In genomic region chr16:22302606-22303005, GRCm38 (mm10) we compare ENCODE assay signal across 9 mouse cellular contexts. TPM values are rescaled to one million over a fixed set of nuclear protein-coding genes. Genes with fewer than 3 reads are reported as not detected.
DNase-seq lines count a peak whose midpoint lies in the region; ATAC-seq lines count a peak whose summit lies in the region.
"Had no signal": no experiment of that assay in that cellular context is flagged by ENCODE, and none has a peak within 500 bp of the region (broad histone marks: within the 10 kb centered on the region; RNA-seq: fewer than 3 reads in every experiment).

No protein-coding gene starts in this region.

- no peak overlapping the region for H3K9ac ChIP-seq in kidney, embryonic 16.5 days (replicated peaks; ENCODE audit: low read length)
- H3K9ac ChIP-seq in liver, embryonic 11.5 days (ENCODE audit: low read depth, low read length), result no peak overlapping the region
- H3K9ac ChIP-seq: heart, embryonic 13.5 days had no signal

- no peak overlapping the region for H3K4me3 ChIP-seq in kidney, embryonic 16.5 days (ENCODE audit: low read length)
- H3K4me3 ChIP-seq in liver, embryonic 11.5 days (ENCODE audit: low read depth, low read length), result no peak overlapping the region
- H3K4me3 ChIP-seq: heart, embryonic 13.5 days had no signal

- H3K27ac ChIP-seq in kidney, embryonic 16.5 days (ENCODE audit: low read length), result no peak overlapping the region
- no peak overlapping the region for H3K27ac ChIP-seq in liver, embryonic 11.5 days (ENCODE audit: low read depth, low read length)
- H3K27ac ChIP-seq: heart, embryonic 13.5 days had no signal

- WGBS in kidney, embryonic 16.5 days, result 29% methylated on average over 5 of the region's 5 CpGs
- WGBS in liver, embryonic 11.5 days, result 27% methylated on average over 5 of the region's 5 CpGs

- DNase-seq in adrenal gland, adult 2 months, result peak; percentile 69
- DNase-seq in embryo, embryonic 10.5 days (ENCODE audit: low spot score), result peak; percentile 82
- peak; percentile 41 for DNase-seq in gastrocnemius, postnatal 25 days
- peak; percentile 47 for DNase-seq in liver, embryonic 11.5 days (ENCODE audit: low spot score)
- peak; percentile 60 for DNase-seq in ovary, postnatal 36 days (ENCODE audit: low spot score)
- peak; percentile 22 to 64 for DNase-seq in thymus, postnatal 10 days (ENCODE audit: low spot score in 2 of 2)

- no peaks in the 10 kb centered on the region for H3K9me3 ChIP-seq in kidney, embryonic 16.5 days (ENCODE audit: low read length)
- no peaks in the 10 kb centered on the region for H3K9me3 ChIP-seq in liver, embryonic 11.5 days (ENCODE audit: control insufficient read depth, low read length)
- H3K9me3 ChIP-seq: heart, embryonic 13.5 days had no signal

- no peak overlapping the region for H3K4me2 ChIP-seq in kidney, embryonic 16.5 days (replicated peaks; ENCODE audit: low read depth, low read length)
- no peak overlapping the region for H3K4me2 ChIP-seq in liver, embryonic 11.5 days
- H3K4me2 ChIP-seq: heart, embryonic 13.5 days had no signal

- peak; percentile 51 for ATAC-seq in CD4-positive, CD25-positive, alpha-beta regulatory T cell, adult 4 months
- 0 out of 2 replicates have a peak, but pooled peaks have one; percentile 49 for ATAC-seq in kidney, embryonic 16.5 days (ENCODE audit: low FRiP score, low TSS enrichment)
- no peak; the same call in 1 of the 2 replicates for ATAC-seq in liver, embryonic 11.5 days (replicated peaks; ENCODE audit: low FRiP score)

- H3K36me3 ChIP-seq in kidney, embryonic 16.5 days (ENCODE audit: insufficient read depth, low read length), result no peaks in the 10 kb centered on the region
- H3K36me3 ChIP-seq in liver, embryonic 11.5 days (ENCODE audit: control insufficient read depth, insufficient read depth, low read length), result no peaks in the 10 kb centered on the region
- H3K36me3 ChIP-seq: heart, embryonic 13.5 days had no signal

- no peaks in the 10 kb centered on the region for H3K4me1 ChIP-seq in kidney, embryonic 16.5 days (ENCODE audit: insufficient read depth, low read length)
- H3K4me1 ChIP-seq in liver, embryonic 11.5 days (replicated peaks; ENCODE audit: control insufficient read depth, insufficient read depth, low read length), result no peaks in the 10 kb centered on the region
- H3K4me1 ChIP-seq: heart, embryonic 13.5 days had no signal

- no peaks in the 10 kb centered on the region for H3K27me3 ChIP-seq in kidney, embryonic 16.5 days (ENCODE audit: insufficient read depth, low read length)
- H3K27me3 ChIP-seq in liver, embryonic 11.5 days (replicated peaks; ENCODE audit: control insufficient read depth, insufficient read depth, low read length), result peaks cover 3% of the 10 kb centered on the region; the same call in 1 of the 2 replicates

RNA-seq across cellular contexts. Expression of gene Tra2b, which starts 36.8 kb away (rescaled TPM):
- 100 to 1,000 TPM; 457 to 480 TPM for polyA plus RNA-seq in CD4-positive, CD25-positive, alpha-beta regulatory T cell, adult 4 months (2017; shearing (Covaris generic))
- total RNA-seq in adrenal gland, adult 2 months (2021), result 100 to 1,000 TPM in 1 of 2 experiments, 10 to 100 TPM in 1; 71.0 to 101 TPM
- 8.1 and 9.9 TPM in 2 replicates for polyA plus RNA-seq in adrenal gland, adult 2 months (2012; rRNA removed)
- total RNA-seq in gastrocnemius, postnatal 25 days (2021), result 10 to 100 TPM; 28.5 to 28.7 TPM
- polyA plus RNA-seq in kidney, embryonic 16.5 days (2015; fragmentation: Nextera tagmentation; extraction: Ambion mirVana), result 392 and 404 TPM in 2 replicates
- polyA plus RNA-seq in liver, embryonic 11.5 days (2014; fragmentation: Nextera tagmentation; extraction: Ambion mirVana), result 331 and 367 TPM in 2 replicates

Comparison
In these comparisons a context has a peak if more than half of its experiments do, and no peak if none do; other contexts are left out.
1. RNA of gene Tra2b, which starts 36.8 kb away (polyA plus RNA-seq): 457 to 480 TPM in CD4-positive, CD25-positive, alpha-beta regulatory T cell, adult 4 months, 392 to 404 TPM in kidney, embryonic 16.5 days and 331 to 367 TPM in liver, embryonic 11.5 days; 8.1 to 9.9 TPM in adrenal gland, adult 2 months; every median in the first group is over 10 times any median in the second.
2. Peak in every context shown above with its lines, with median percentiles within 50 percentile points of each other: DNase-seq.